Mouse (Mus musculus) liver, embryonic 13.5 days (tissue): ENCODE data around the gene Dus2. TPM values are rescaled to one million over a fixed set of nuclear protein-coding genes. Genes with fewer than 3 reads are reported as not detected.
A peak's percentile ranks its signal among the peaks of the same experiment; 100 is the strongest.

Source experiments
- ATAC-seq: fragments of 200-750 bp; cut with Nextera tagmentation; 2 replicates; pipeline ENCODE4 v1.8.0; 2017; ENCODE audit warnings: low read depth, mild to moderate bottlenecking, moderate number of reproducible peaks, moderate library complexity
- DNase-seq: peaks from one replicate; pipeline ENCODE4 v3.0.0; 2022
- H3K27ac ChIP-seq: fragments of 300-500 bp; sonication (generic); 2 replicates; pipeline ENCODE4 v1.5.1; 2015; ENCODE audit warnings: moderate library complexity, mild to moderate bottlenecking, inconsistent platforms
- H3K27me3 ChIP-seq: fragments of 300-500 bp; sonication (generic); 2 replicates; pipeline ENCODE4 v1.6.1; 2015; ENCODE audit warnings: mild to moderate bottlenecking, inconsistent platforms
- H3K36me3 ChIP-seq: fragments of 300-500 bp; sonication (generic); 2 replicates; pipeline ENCODE4 v1.6.1; 2015; ENCODE audit warnings: mild to moderate bottlenecking, inconsistent platforms
- H3K4me1 ChIP-seq: fragments of 300-500 bp; sonication (generic); replicated peaks from 2 replicates; pipeline ENCODE4 v1.6.1; 2015; ENCODE audit warnings: inconsistent platforms
- H3K4me2 ChIP-seq: fragments of 300-500 bp; sonication (generic); 2 replicates; pipeline ENCODE4 v1.6.1; 2015; ENCODE audit warnings: inconsistent platforms, mild to moderate bottlenecking, moderate library complexity
- H3K4me3 ChIP-seq: fragments of 300-500 bp; sonication (generic); replicated peaks from 2 replicates; pipeline ENCODE4 v1.5.1; 2015; ENCODE audit warnings: mild to moderate bottlenecking, inconsistent platforms
- H3K9ac ChIP-seq: fragments of 300-500 bp; sonication (generic); 2 replicates; pipeline ENCODE4 v1.6.1; 2015; ENCODE audit warnings: mild to moderate bottlenecking, inconsistent platforms
- H3K9me3 ChIP-seq: fragments of 300-500 bp; sonication (generic); replicated peaks from 2 replicates; pipeline ENCODE4 v1.6.1; 2016; ENCODE audit warnings: inconsistent platforms
- WGBS: fragments of 180-500 bp; shearing (Covaris S2); methylation state at CpG from one replicate; pipeline ENCODE4 v1.1.7; 2015; ENCODE audit not compliant: insufficient replicate concordance; 5-methylcytosine and 5-hydroxymethylcytosine counted together
- polyA plus RNA-seq: library from polyadenylated mRNA; unstranded; fragments of >200 nt; fragmentation: Nextera tagmentation; extraction: Ambion mirVana; gene quantifications from 2 replicates; pipeline ENCODE4 v1.2.1, GENCODE M21; 2015

Dus2 gene
- polyA plus RNA-seq, 1 experiment from 2014 or later: 13.3 TPM

- H3K36me3 ChIP-seq: no peaks in the 10 kb centered on the region
- H3K27me3 ChIP-seq: no peaks in the 10 kb centered on the region
- H3K27ac ChIP-seq: peak overlapping the region; percentile 93
- peak overlapping the region; percentile 94 for H3K9ac ChIP-seq
- no peaks in the 10 kb centered on the region for H3K9me3 ChIP-seq
- peak overlapping the region; percentile 91 for H3K4me3 ChIP-seq
- peak overlapping the region; percentile 70 for H3K4me2 ChIP-seq
- ATAC-seq (no peak), DNase-seq (no peak)
- 0% methylated on average over 3 of the region's 3 CpGs for WGBS
- peaks cover 60% of the 10 kb centered on the region for H3K4me1 ChIP-seq
These were observed 69.4 kb downstream of the Dus2 start for GRCm38 (mm10) chr8:106060521-106060920.

GRCm38 (mm10) chr8:106061686-106062085, 70.5 kb downstream of the Dus2 start:
- Histone ChIP-seq H3K27ac (no peak overlapping the region), H3K36me3 (no peaks in the 10 kb centered on the region), H3K9ac (peak overlapping the region; percentile 94), H3K4me2 (peak overlapping the region; percentile 70), H3K9me3 (no peaks in the 10 kb centered on the region), H3K27me3 (no peaks in the 10 kb centered on the region), H3K4me3 (peak overlapping the region; percentile 91), H3K4me1 (peaks cover 60% of the 10 kb centered on the region)
- WGBS: 55% methylated on average over 6 of the region's 6 CpGs
- DNase-seq: no peak
- no peak for ATAC-seq

- ATAC-seq (no peak), DNase-seq (no peak)
- H3K9me3 ChIP-seq: no peaks in the 10 kb centered on the region
- peak overlapping the region; percentile 1 for H3K4me3 ChIP-seq
- no peaks in the 10 kb centered on the region for H3K36me3 ChIP-seq
- no peak overlapping the region; the same call in 1 of the 2 replicates for H3K9ac ChIP-seq
- 49% methylated on average over 7 of the region's 7 CpGs for WGBS
- H3K4me2 ChIP-seq: peak overlapping the region; percentile 70
- peak overlapping the region; percentile 69 for H3K27ac ChIP-seq
- peaks cover 49% of the 10 kb centered on the region for H3K4me1 ChIP-seq
- no peaks in the 10 kb centered on the region for H3K27me3 ChIP-seq
These were observed 71.9 kb downstream of the Dus2 start for GRCm38 (mm10) chr8:106063046-106063445.

- H3K9me3 ChIP-seq: no peaks in the 10 kb centered on the region
- WGBS: 91% methylated on average over 2 of the region's 2 CpGs
- H3K9ac ChIP-seq: no peak overlapping the region
- H3K27me3 ChIP-seq: no peaks in the 10 kb centered on the region
- no peak for ATAC-seq
- peaks cover 40% of the 10 kb centered on the region for H3K4me1 ChIP-seq
- H3K27ac ChIP-seq: no peak overlapping the region
- no peak overlapping the region for H3K4me2 ChIP-seq
- no peak overlapping the region for H3K4me3 ChIP-seq
- no peaks in the 10 kb centered on the region for H3K36me3 ChIP-seq
- no peak for DNase-seq
These were observed 75.6 kb downstream of the Dus2 start for GRCm38 (mm10) chr8:106066721-106067120.

- Histone ChIP-seq H3K4me1 (peaks cover 18% of the 10 kb centered on the region), H3K4me3 (no peak overlapping the region), H3K36me3 (no peaks in the 10 kb centered on the region), H3K9ac (no peak overlapping the region), H3K27me3 (no peaks in the 10 kb centered on the region), H3K9me3 (no peaks in the 10 kb centered on the region), H3K4me2 (no peak overlapping the region), H3K27ac (no peak overlapping the region)
- 79% methylated on average over 1 of the region's 1 CpGs for WGBS
- ATAC-seq (no peak), DNase-seq (no peak)
These were observed 78.4 kb downstream of the Dus2 start for GRCm38 (mm10) chr8:106069565-106069964.

- no peak overlapping the region for H3K9ac ChIP-seq
- DNase-seq (no peak), ATAC-seq (no peak)
- H3K9me3 ChIP-seq: 0 out of 2 replicates have a peak, but pooled peaks cover under 1% of the 10 kb centered on the region
- peaks cover 16% of the 10 kb centered on the region; the same call in 1 of the 2 replicates for H3K4me1 ChIP-seq
- peaks cover 2% of the 10 kb centered on the region; the same call in 1 of the 2 replicates for H3K36me3 ChIP-seq
- no peaks in the 10 kb centered on the region for H3K27me3 ChIP-seq
- no peak overlapping the region for H3K4me3 ChIP-seq
- H3K4me2 ChIP-seq: no peak overlapping the region
- no peak overlapping the region for H3K27ac ChIP-seq
These were observed 81.0 kb downstream of the Dus2 start for GRCm38 (mm10) chr8:106072113-106072512.

GRCm38 (mm10) chr8:106074236-106074635, 83.1 kb downstream of the Dus2 start:
- Histone ChIP-seq H3K36me3 (peaks cover 14% of the 10 kb centered on the region), H3K9ac (no peak overlapping the region), H3K4me3 (no peak overlapping the region), H3K4me2 (no peak overlapping the region), H3K27me3 (no peaks in the 10 kb centered on the region), H3K9me3 (peaks cover 4% of the 10 kb centered on the region; the same call in 1 of the 2 replicates), H3K4me1 (peaks cover 16% of the 10 kb centered on the region; the same call in 1 of the 2 replicates), H3K27ac (no peak overlapping the region)
- ATAC-seq: no peak
- no peak for DNase-seq

GRCm38 (mm10) chr8:106074659-106075058, 83.5 kb downstream of the Dus2 start:
- no peak overlapping the region for H3K4me2 ChIP-seq
- H3K9ac ChIP-seq: no peak overlapping the region
- no peaks in the 10 kb centered on the region for H3K27me3 ChIP-seq
- H3K4me1 ChIP-seq: peaks cover 13% of the 10 kb centered on the region; the same call in 1 of the 2 replicates
- H3K27ac ChIP-seq: no peak overlapping the region
- 68% methylated on average over 1 of the region's 1 CpGs for WGBS
- ATAC-seq (no peak), DNase-seq (no peak)
- H3K9me3 ChIP-seq: peaks cover 4% of the 10 kb centered on the region; the same call in 1 of the 2 replicates
- peaks cover 18% of the 10 kb centered on the region for H3K36me3 ChIP-seq
- no peak overlapping the region for H3K4me3 ChIP-seq

- 70% methylated on average over 9 of the region's 9 CpGs for WGBS
- no peak overlapping the region for H3K4me3 ChIP-seq
- DNase-seq: no peak
- no peak overlapping the region for H3K27ac ChIP-seq
- no peak for ATAC-seq
- no peak overlapping the region for H3K4me2 ChIP-seq
- H3K36me3 ChIP-seq: peaks cover 18% of the 10 kb centered on the region
- H3K4me1 ChIP-seq: peaks cover 11% of the 10 kb centered on the region; the same call in 1 of the 2 replicates
- peaks cover 4% of the 10 kb centered on the region; the same call in 1 of the 2 replicates for H3K9me3 ChIP-seq
- no peaks in the 10 kb centered on the region for H3K27me3 ChIP-seq
- no peak overlapping the region for H3K9ac ChIP-seq
These were observed 84.2 kb downstream of the Dus2 start for GRCm38 (mm10) chr8:106075161-106075862.

GRCm38 (mm10) chr8:106075863-106076174, 84.7 kb downstream of the Dus2 start:
- Histone ChIP-seq H3K9me3 (peaks cover 4% of the 10 kb centered on the region; the same call in 1 of the 2 replicates), H3K4me1 (peaks cover 9% of the 10 kb centered on the region; the same call in 1 of the 2 replicates), H3K27me3 (no peaks in the 10 kb centered on the region), H3K9ac (no peak overlapping the region), H3K4me3 (no peak overlapping the region), H3K4me2 (no peak overlapping the region), H3K27ac (no peak overlapping the region), H3K36me3 (peaks cover 18% of the 10 kb centered on the region)
- WGBS: 86% methylated on average over 5 of the region's 5 CpGs
- no peak for ATAC-seq
- DNase-seq: no peak

GRCm38 (mm10) chr8:106076612-106077011, 85.5 kb downstream of the Dus2 start:
- H3K36me3 ChIP-seq: peaks cover 22% of the 10 kb centered on the region
- peaks cover 8% of the 10 kb centered on the region; the same call in 1 of the 2 replicates for H3K4me1 ChIP-seq
- peaks cover 4% of the 10 kb centered on the region; the same call in 1 of the 2 replicates for H3K9me3 ChIP-seq
- no peak overlapping the region for H3K4me3 ChIP-seq
- no peak overlapping the region for H3K27ac ChIP-seq
- H3K9ac ChIP-seq: no peak overlapping the region
- WGBS: 89% methylated on average over 5 of the region's 5 CpGs
- no peaks in the 10 kb centered on the region for H3K27me3 ChIP-seq
- DNase-seq (no peak), ATAC-seq (no peak)
- H3K4me2 ChIP-seq: no peak overlapping the region
